Mouse (Mus musculus) liver, postnatal 0 days (tissue): ENCODE measurements at regions not wholly inside any gene's neighbourhood (a gene's known extent, or its start where the extent isn't known, plus 50 kb on each side); places are given as distances from the start of the nearest gene placed in this dataset.

Source experiments
- ATAC-seq: fragments of 200-750 bp; cut with Nextera tagmentation; 2 replicates; pipeline ENCODE4 v1.8.0; 2017; ENCODE audit warnings: mild to moderate bottlenecking, moderate library complexity
- DNase-seq: peaks from one replicate; pipeline ENCODE4 v3.0.0-alpha.2; 2016
- H3K27ac ChIP-seq: fragments of 300-500 bp; sonication (generic); 2 replicates; pipeline ENCODE4 v1.5.1; 2014; ENCODE audit warnings: antibody characterized with exemption, moderate library complexity, mild to moderate bottlenecking, low read depth
- H3K27me3 ChIP-seq: fragments of 300-500 bp; sonication (generic); 2 replicates; pipeline ENCODE4 v1.6.1; 2014; ENCODE audit warnings: low read length, control low read depth, mixed read lengths; ENCODE audit not compliant: insufficient read depth
- H3K36me3 ChIP-seq: fragments of 300-500 bp; sonication (generic); replicated peaks from 2 replicates; pipeline ENCODE4 v1.6.1; 2014; ENCODE audit warnings: mild to moderate bottlenecking, control low read depth, low read length, moderate library complexity, mixed read lengths; ENCODE audit not compliant: insufficient read depth
- H3K4me1 ChIP-seq: fragments of 300-500 bp; sonication (generic); 2 replicates; pipeline ENCODE4 v1.6.1; 2014; ENCODE audit warnings: antibody characterized with exemption, mild to moderate bottlenecking, control low read depth; ENCODE audit not compliant: insufficient read depth
- H3K4me2 ChIP-seq: fragments of 300-500 bp; sonication (generic); 2 replicates; pipeline ENCODE4 v1.6.1; 2014; ENCODE audit warnings: low read depth, mild to moderate bottlenecking, low read length, moderate library complexity, mixed read lengths
- H3K4me3 ChIP-seq: fragments of 300-500 bp; sonication (generic); 2 replicates; pipeline ENCODE4 v1.5.1; 2014; ENCODE audit warnings: low read depth, low read length
- H3K9ac ChIP-seq: fragments of 300-500 bp; sonication (generic); replicated peaks from 2 replicates; pipeline ENCODE4 v1.6.1; 2014; ENCODE audit warnings: mild to moderate bottlenecking, moderate library complexity
- H3K9me3 ChIP-seq: fragments of 300-500 bp; sonication (generic); 2 replicates; pipeline ENCODE4 v1.6.1; 2016; ENCODE audit warnings: mild to moderate bottlenecking, control low read depth, low read length, mixed read lengths
- CTCF ChIP-seq: sonication (generic); IDR thresholded peaks from 2 replicates; pipeline ENCODE4 v1.5.1; 2016; ENCODE audit warnings: antibody characterized with exemption, low read depth
- EP300 ChIP-seq: IDR thresholded peaks from 2 replicates; pipeline ENCODE4 v1.6.1; 2016; ENCODE audit warnings: antibody characterized with exemption, low read depth, mild to moderate bottlenecking
- WGBS: fragments of 180-500 bp; shearing (Covaris S2); extraction: QIAGEN DNeasy Blood & Tissue Kit; methylation state at CpG from one replicate; pipeline ENCODE4 v1.1.7; 2014; ENCODE audit not compliant: insufficient replicate concordance; 5-methylcytosine and 5-hydroxymethylcytosine counted together

DNA sequence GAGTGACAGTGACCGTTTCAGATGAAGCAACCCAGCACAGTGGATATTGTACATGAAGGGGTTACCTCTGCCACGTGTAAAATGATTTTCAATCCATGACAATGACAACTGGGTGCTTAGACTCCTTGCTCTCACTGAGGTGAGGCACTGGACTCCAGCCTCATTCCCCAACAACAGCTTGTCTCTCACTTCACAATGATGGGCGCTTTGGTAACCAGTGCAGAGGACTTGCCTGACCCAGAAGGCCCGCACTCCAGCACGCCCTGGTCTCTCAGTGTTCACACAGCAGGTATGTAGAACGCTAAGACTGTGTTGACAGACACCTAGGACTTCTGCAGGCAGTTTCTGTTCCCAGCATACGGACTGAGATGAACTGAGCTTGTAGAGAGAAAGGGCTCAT is 62.6 kb upstream of the Neurl1b start:
- Histone ChIP-seq H3K9ac (no peak overlapping the region), H3K36me3 (no peaks in the 10 kb centered on the region), H3K27ac (no peak overlapping the region), H3K4me3 (no peak overlapping the region), H3K27me3 (0 out of 2 replicates have a peak, but pooled peaks cover 2% of the 10 kb centered on the region), H3K9me3 (no peaks in the 10 kb centered on the region), H3K4me1 (no peaks in the 10 kb centered on the region), H3K4me2 (no peak overlapping the region)
- no peak for TF ChIP-seq EP300
- no peak for TF ChIP-seq CTCF
- WGBS: 71% methylated on average over 7 of the region's 7 CpGs
- no peak for ATAC-seq
- no peak for DNase-seq

DNA sequence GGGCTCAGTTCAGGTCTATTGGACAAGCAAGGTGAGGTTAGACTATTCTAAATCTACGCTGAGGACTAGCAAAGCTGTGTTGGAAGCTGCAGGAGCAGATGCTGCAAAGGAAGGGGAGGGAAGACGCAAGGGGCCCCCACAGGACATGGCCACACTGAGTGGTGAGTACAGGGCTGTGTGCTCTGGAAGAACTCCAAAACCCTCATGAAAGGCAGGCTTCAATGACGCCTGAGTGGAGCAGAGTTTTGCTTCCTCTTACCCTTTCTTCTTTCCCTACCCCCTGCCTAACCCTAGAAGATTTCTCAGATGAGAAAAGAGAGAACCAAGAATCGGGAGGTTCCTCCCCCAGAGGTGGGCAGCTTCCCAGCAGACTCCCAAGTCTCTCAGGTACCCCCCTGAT is 61.9 kb upstream of the Neurl1b start:
- Histone ChIP-seq H3K9me3 (no peaks in the 10 kb centered on the region), H3K9ac (no peak overlapping the region), H3K36me3 (no peaks in the 10 kb centered on the region), H3K4me2 (no peak overlapping the region), H3K4me3 (no peak overlapping the region), H3K27me3 (0 out of 2 replicates have a peak, but pooled peaks cover 2% of the 10 kb centered on the region), H3K27ac (no peak overlapping the region), H3K4me1 (no peaks in the 10 kb centered on the region)
- 56% methylated on average over 4 of the region's 4 CpGs for WGBS
- DNase-seq: no peak
- no peak for ATAC-seq
- TF ChIP-seq CTCF (no peak), EP300 (no peak)

DNA sequence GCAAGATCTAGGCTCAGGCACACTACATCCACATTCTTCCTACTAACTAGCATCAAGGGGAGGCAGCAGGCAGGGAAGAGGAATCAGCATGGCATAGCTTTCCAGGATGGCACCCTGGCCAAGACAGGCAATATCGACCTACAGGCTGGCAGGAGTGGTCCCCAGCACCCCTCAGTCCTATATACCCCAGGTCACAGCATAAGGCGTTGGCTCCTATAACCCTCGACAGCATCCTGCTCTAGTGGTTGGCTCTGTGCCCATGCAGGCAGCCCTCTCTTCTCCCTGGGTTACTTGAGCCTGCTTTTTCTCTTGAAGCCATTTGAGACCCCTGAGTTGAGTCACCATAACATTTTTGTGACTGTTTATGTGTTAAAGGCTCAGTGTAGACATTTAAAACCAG is 60.2 kb upstream of the Neurl1b start:
- no peaks in the 10 kb centered on the region for H3K36me3 ChIP-seq
- 53% methylated on average over 3 of the region's 3 CpGs for WGBS

DNA sequence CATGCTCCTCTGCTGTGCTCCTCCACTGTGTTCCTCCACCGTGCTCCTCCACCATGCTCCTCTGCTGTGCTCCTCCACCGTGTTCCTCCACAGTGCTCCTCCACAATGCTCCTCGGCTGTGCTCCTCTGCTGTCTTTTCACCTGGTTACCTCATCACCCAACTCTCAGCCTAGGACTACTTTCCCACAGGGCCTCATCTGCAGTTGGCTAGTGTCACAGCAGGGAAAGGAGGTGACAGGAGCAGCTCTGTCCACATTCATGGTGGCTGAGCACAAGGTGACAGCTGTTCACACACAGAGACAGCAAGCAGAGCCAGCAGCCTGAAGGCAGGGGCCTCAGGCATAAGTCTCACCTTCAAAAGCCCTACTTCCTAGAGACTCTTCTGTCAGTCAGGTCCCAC is 59.3 kb upstream of the Neurl1b start:
- no peak overlapping the region for H3K27ac ChIP-seq
- DNase-seq (no peak), ATAC-seq (no peak)
- H3K9ac ChIP-seq: no peak overlapping the region
- H3K4me2 ChIP-seq: no peak overlapping the region
- no peaks in the 10 kb centered on the region for H3K9me3 ChIP-seq
- TF ChIP-seq EP300 (no peak), CTCF (no peak)
- no peaks in the 10 kb centered on the region for H3K4me1 ChIP-seq
- H3K4me3 ChIP-seq: no peak overlapping the region
- WGBS: 63% methylated on average over 3 of the region's 3 CpGs
- H3K27me3 ChIP-seq: 0 out of 2 replicates have a peak, but pooled peaks cover 2% of the 10 kb centered on the region
- no peaks in the 10 kb centered on the region for H3K36me3 ChIP-seq

More for the DNA sequence above, 60.2 kb upstream of the Neurl1b start:
- ATAC-seq (no peak), DNase-seq (no peak)
- TF ChIP-seq CTCF: no peak
- Histone ChIP-seq H3K9me3 (no peaks in the 10 kb centered on the region), H3K4me1 (no peaks in the 10 kb centered on the region), H3K9ac (no peak overlapping the region), H3K27me3 (0 out of 2 replicates have a peak, but pooled peaks cover 2% of the 10 kb centered on the region), H3K4me2 (no peak overlapping the region), H3K4me3 (no peak overlapping the region), H3K27ac (no peak overlapping the region)

DNA sequence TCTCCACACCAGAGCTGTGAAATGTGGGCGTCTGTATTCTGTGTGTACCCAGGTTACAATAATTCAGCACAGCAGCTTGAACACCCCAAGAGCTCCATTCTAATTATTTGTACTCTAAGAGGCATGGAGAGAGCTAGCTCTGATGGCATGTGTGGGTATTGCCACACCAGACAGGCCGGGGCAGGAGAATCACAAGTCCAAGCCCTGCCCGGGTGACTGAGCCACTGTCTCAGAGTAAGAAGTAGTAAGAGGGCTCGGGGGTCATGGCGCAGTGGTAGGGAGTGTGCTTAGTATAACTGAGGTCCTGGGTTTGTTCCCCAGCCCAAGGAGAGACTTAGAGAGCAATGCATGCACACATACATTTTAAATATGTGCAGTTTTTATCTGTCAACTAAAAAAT is 57.7 kb upstream of the Neurl1b start:
- H3K9me3 ChIP-seq: no peaks in the 10 kb centered on the region
- 0 out of 2 replicates have a peak, but pooled peaks cover 2% of the 10 kb centered on the region for H3K27me3 ChIP-seq
- no peak overlapping the region for H3K4me2 ChIP-seq
- H3K4me3 ChIP-seq: no peak overlapping the region
- no peak overlapping the region for H3K27ac ChIP-seq
- no peaks in the 10 kb centered on the region for H3K36me3 ChIP-seq
- no peak overlapping the region for H3K9ac ChIP-seq
- no peaks in the 10 kb centered on the region for H3K4me1 ChIP-seq
- ATAC-seq: no peak
- TF ChIP-seq CTCF (no peak), EP300 (no peak)
- WGBS: 70% methylated on average over 5 of the region's 5 CpGs
- DNase-seq: no peak

DNA sequence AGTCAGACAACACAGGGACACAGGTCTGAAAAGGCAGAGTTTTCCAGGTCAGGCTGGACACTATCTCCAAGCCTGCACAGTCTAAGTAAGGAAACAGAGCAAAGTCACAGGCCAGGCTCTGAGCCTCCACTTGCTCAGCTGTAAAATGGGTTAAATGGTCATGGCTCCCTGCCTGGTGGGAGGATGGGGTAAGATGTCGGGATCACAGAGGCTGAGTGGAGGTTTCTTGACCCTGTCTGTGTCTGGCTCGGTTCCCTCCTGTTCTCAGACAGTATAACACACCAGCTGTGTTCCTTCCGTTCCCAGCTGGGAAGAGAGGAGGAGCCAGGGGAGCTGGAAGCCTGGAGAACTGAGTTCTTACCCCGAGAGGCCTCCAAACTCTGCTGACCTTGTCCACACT is 56.8 kb upstream of the Neurl1b start:
- 0 out of 2 replicates have a peak, but pooled peaks cover 2% of the 10 kb centered on the region for H3K27me3 ChIP-seq
- no peak for ATAC-seq

DNA sequence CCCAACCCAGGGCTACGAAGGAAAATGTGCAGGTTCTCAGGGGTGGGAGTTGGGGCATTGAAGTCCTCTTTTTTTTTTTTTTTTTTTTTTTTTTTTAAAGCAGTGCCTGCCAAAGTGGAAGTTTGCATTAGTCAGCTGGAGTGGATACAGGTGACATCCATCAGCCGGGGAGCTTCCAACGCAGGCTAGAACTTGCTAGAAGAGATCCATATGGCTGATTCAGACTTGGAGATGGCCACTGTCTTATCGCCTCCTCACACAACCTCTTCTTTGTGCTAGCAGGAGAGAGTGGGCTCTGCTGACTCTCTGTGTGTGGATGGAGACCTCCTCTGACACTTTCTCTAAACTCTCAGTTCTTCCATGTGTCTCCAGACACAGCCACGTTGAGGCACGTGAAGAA is 53.9 kb upstream of the Neurl1b start:
- Histone ChIP-seq H3K9me3 (no peaks in the 10 kb centered on the region), H3K4me2 (no peak overlapping the region), H3K27ac (no peak overlapping the region), H3K4me3 (no peak overlapping the region), H3K27me3 (no peaks in the 10 kb centered on the region), H3K4me1 (no peaks in the 10 kb centered on the region), H3K36me3 (no peaks in the 10 kb centered on the region), H3K9ac (no peak overlapping the region)
- ATAC-seq: no peak
- DNase-seq: no peak
- no peak for TF ChIP-seq CTCF
- no peak for TF ChIP-seq EP300
- WGBS: 62% methylated on average over 6 of the region's 6 CpGs

More for the DNA sequence above, 56.8 kb upstream of the Neurl1b start:
- Histone ChIP-seq H3K9ac (no peak overlapping the region), H3K9me3 (no peaks in the 10 kb centered on the region), H3K36me3 (no peaks in the 10 kb centered on the region), H3K4me1 (no peaks in the 10 kb centered on the region), H3K27ac (no peak overlapping the region), H3K4me3 (no peak overlapping the region), H3K4me2 (no peak overlapping the region)
- 56% methylated on average over 4 of the region's 4 CpGs for WGBS
- TF ChIP-seq EP300 (no peak), CTCF (no peak)
- no peak for DNase-seq
